Mouse (Mus musculus): ENCODE data around the gene Gpr146.

DNA sequence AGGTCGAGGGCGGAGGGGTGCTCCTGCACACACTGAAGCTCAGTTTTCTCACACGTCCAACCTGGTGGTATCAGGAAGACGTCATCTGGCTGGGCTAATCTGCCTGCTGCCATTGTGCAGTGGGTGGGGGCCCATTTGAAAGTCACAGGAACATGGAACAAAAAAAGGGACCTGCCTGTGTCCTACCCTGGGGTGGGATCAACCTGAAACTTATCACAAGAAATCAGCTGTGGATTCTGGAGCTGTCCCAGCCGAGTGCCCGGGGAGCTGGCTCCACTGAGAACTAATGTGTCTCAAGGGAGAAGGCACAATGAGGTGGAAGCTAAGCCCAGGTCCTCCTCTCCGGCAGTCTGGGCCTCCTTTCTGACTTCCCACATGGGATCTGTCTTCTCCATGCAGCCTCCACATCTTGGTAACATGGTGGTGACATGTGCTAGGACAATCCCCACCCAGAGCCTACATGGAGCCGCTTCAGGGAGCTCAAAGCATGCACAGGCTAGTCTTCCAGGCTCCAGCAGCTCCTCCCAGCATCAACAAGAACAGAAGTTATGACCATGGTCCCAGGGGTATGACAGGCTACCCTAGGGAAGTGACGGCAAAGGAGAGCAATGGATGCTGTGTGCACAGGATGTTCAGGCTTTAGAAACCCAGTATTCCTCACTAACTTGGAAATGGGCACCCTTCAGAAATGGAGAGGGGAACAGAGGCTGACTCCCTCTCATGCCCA lies 56.5 kb downstream of the Gpr146 start:
- no peak for TF ChIP-seq POLR2A (IDR thresholded peaks at IDR 0.05; ENCODE audit: insufficient read depth, low read length)
- TF ChIP-seq CTCF (IDR thresholded peaks at IDR 0.05; ENCODE audit: low read depth, low read length), result no peak
- TF ChIP-seq EP300 (IDR thresholded peaks at IDR 0.05; ENCODE audit: insufficient read depth, low read depth, low read length), result no peak

Measured in ES-Bruce4 (cell line).